Mouse (Mus musculus) lung, embryonic 16.5 days (tissue): Measurements from ENCODE around the gene Camta1. TPM values are rescaled to one million over a fixed set of nuclear protein-coding genes. Genes with fewer than 3 reads are reported as not detected.
A peak's percentile ranks its signal among the peaks of the same experiment; 100 is the strongest.

Experiments used
- ATAC-seq: fragments of 200-750 bp; cut with Nextera tagmentation; 2 replicates; pipeline ENCODE4 v1.8.0; 2017; ENCODE audit warnings: low read depth, mild to moderate bottlenecking, moderate library complexity
- H3K27ac ChIP-seq: fragments of 300-500 bp; sonication (generic); 2 replicates; pipeline ENCODE4 v1.5.1; 2014; ENCODE audit warnings: mild to moderate bottlenecking, control low read depth, low read length
- H3K27me3 ChIP-seq: fragments of 300-500 bp; sonication (generic); 2 replicates; pipeline ENCODE4 v1.6.1; 2014; ENCODE audit warnings: low read depth, low read length, mixed read lengths; ENCODE audit not compliant: control insufficient read depth, insufficient read depth
- H3K36me3 ChIP-seq: fragments of 300-500 bp; sonication (generic); 2 replicates; pipeline ENCODE4 v1.6.1; 2014; ENCODE audit warnings: low read length; ENCODE audit not compliant: control insufficient read depth, insufficient read depth
- H3K4me1 ChIP-seq: fragments of 300-500 bp; sonication (generic); replicated peaks from 2 replicates; pipeline ENCODE4 v1.6.1; 2014; ENCODE audit warnings: low read length, mixed read lengths; ENCODE audit not compliant: control insufficient read depth, insufficient read depth
- H3K4me2 ChIP-seq: fragments of 300-500 bp; sonication (generic); 2 replicates; pipeline ENCODE4 v1.6.1; 2014; ENCODE audit warnings: low read depth, low read length, control low read depth
- H3K4me3 ChIP-seq: fragments of 300-500 bp; sonication (generic); 2 replicates; pipeline ENCODE4 v1.5.1; 2014; ENCODE audit warnings: mild to moderate bottlenecking, low read length, control low read depth
- H3K9ac ChIP-seq: fragments of 300-500 bp; sonication (generic); 2 replicates; pipeline ENCODE4 v1.6.1; 2014; ENCODE audit warnings: low read length, control low read depth
- H3K9me3 ChIP-seq: fragments of 300-500 bp; sonication (generic); 2 replicates; pipeline ENCODE4 v1.6.1; 2016; ENCODE audit warnings: low read length; ENCODE audit not compliant: control insufficient read depth
- WGBS: fragments of 180-500 bp; shearing (Covaris S2); extraction: QIAGEN DNeasy Blood & Tissue Kit; methylation state at CpG from one replicate; pipeline ENCODE4 v1.1.7; 2014; 5-methylcytosine and 5-hydroxymethylcytosine counted together
- polyA plus RNA-seq: library from polyadenylated mRNA; unstranded; fragments of >200 nt; fragmentation: Nextera tagmentation; extraction: Ambion mirVana; gene quantifications from 2 replicates; pipeline ENCODE4 v1.2.1, GENCODE M21; 2015

The Camta1 gene
- polyA plus RNA-seq, 1 experiment from 2014 or later, result 89.4 TPM

- Histone ChIP-seq H3K36me3 (no peaks in the 10 kb centered on the region), H3K4me1 (no peaks in the 10 kb centered on the region), H3K4me2 (no peak overlapping the region), H3K4me3 (no peak overlapping the region), H3K27ac (no peak overlapping the region), H3K9ac (no peak overlapping the region), H3K9me3 (no peaks in the 10 kb centered on the region), H3K27me3 (no peaks in the 10 kb centered on the region)
- 60% methylated on average over 10 of the region's 10 CpGs for WGBS
- ATAC-seq, result no peak
Measured at GRCm38 (mm10) chr4:151539167-151539525, 322.5 kb downstream of the Camta1 start.

GRCm38 (mm10) chr4:151538446-151539166 lies 323.1 kb downstream of the Camta1 start:
- WGBS, result 63% methylated on average over 18 of the region's 18 CpGs
- no peak overlapping the region for H3K4me2 ChIP-seq

GRCm38 (mm10) chr4:151535916-151536450 lies 325.7 kb downstream of the Camta1 start:
- H3K27ac ChIP-seq, result no peak overlapping the region
- no peaks in the 10 kb centered on the region for H3K36me3 ChIP-seq
- no peak overlapping the region for H3K9ac ChIP-seq
- H3K27me3 ChIP-seq, result no peaks in the 10 kb centered on the region
- 30% methylated on average over 9 of the region's 9 CpGs for WGBS
- H3K4me1 ChIP-seq, result no peaks in the 10 kb centered on the region
- ATAC-seq, result no peak
- no peak overlapping the region for H3K4me3 ChIP-seq
- H3K9me3 ChIP-seq, result no peaks in the 10 kb centered on the region
- no peak overlapping the region for H3K4me2 ChIP-seq

More at GRCm38 (mm10) chr4:151538446-151539166, 323.1 kb downstream of the Camta1 start:
- Histone ChIP-seq H3K4me3 (no peak overlapping the region), H3K27ac (no peak overlapping the region), H3K36me3 (no peaks in the 10 kb centered on the region), H3K9ac (no peak overlapping the region), H3K27me3 (no peaks in the 10 kb centered on the region), H3K9me3 (no peaks in the 10 kb centered on the region), H3K4me1 (no peaks in the 10 kb centered on the region)
- ATAC-seq, result no peak

GRCm38 (mm10) chr4:151533451-151533850 lies 328.2 kb downstream of the Camta1 start:
- Histone ChIP-seq H3K27ac (no peak overlapping the region), H3K27me3 (no peaks in the 10 kb centered on the region), H3K9me3 (no peaks in the 10 kb centered on the region), H3K36me3 (no peaks in the 10 kb centered on the region), H3K9ac (no peak overlapping the region), H3K4me3 (no peak overlapping the region), H3K4me2 (no peak overlapping the region), H3K4me1 (no peaks in the 10 kb centered on the region)
- ATAC-seq, result no peak
- 56% methylated on average over 10 of the region's 10 CpGs for WGBS

- no peaks in the 10 kb centered on the region for H3K27me3 ChIP-seq
- no peak overlapping the region for H3K9ac ChIP-seq
- 83% methylated on average over 4 of the region's 4 CpGs for WGBS
- no peak overlapping the region for H3K27ac ChIP-seq
- no peak for ATAC-seq
- H3K36me3 ChIP-seq, result no peaks in the 10 kb centered on the region
- no peak overlapping the region for H3K4me3 ChIP-seq
- no peak overlapping the region for H3K4me2 ChIP-seq
- no peaks in the 10 kb centered on the region for H3K9me3 ChIP-seq
- H3K4me1 ChIP-seq, result no peaks in the 10 kb centered on the region
Measured at GRCm38 (mm10) chr4:151528436-151528835, 333.2 kb downstream of the Camta1 start.

DNA sequence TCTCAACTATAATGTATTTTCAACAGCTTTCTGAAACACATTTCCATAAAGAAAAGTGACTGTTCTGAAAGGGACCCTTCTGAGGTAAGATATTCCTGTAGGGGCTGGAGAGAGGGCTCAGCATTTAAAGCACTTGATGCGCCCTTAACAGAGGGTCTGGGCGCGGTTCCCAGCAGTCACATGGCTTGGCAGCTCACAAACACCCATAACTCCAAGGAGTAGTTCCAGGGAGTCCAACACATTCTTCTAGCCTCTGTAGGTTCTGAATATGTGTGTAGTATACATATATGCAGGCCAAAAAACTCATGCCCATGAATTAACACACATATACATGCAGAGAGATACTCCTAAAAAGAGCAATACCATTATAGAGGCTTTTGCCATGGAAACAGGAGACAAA lies 333.9 kb downstream of the Camta1 start:
- no peak for ATAC-seq
- Histone ChIP-seq H3K27me3 (no peaks in the 10 kb centered on the region), H3K27ac (no peak overlapping the region), H3K4me3 (no peak overlapping the region), H3K4me2 (no peak overlapping the region), H3K36me3 (no peaks in the 10 kb centered on the region), H3K9me3 (no peaks in the 10 kb centered on the region), H3K9ac (no peak overlapping the region), H3K4me1 (no peaks in the 10 kb centered on the region)
- 87% methylated on average over 3 of the region's 3 CpGs for WGBS

- H3K9ac ChIP-seq, result no peak overlapping the region
- no peaks in the 10 kb centered on the region for H3K27me3 ChIP-seq
- peaks cover 5% of the 10 kb centered on the region for H3K4me1 ChIP-seq
- H3K36me3 ChIP-seq, result no peaks in the 10 kb centered on the region
- H3K9me3 ChIP-seq, result no peaks in the 10 kb centered on the region
- no peak overlapping the region for H3K27ac ChIP-seq
- ATAC-seq, result no peak
- WGBS, result 20% methylated on average over 8 of the region's 8 CpGs
- no peak overlapping the region for H3K4me3 ChIP-seq
- H3K4me2 ChIP-seq, result no peak overlapping the region
Measured at GRCm38 (mm10) chr4:151520103-151520502, 341.6 kb downstream of the Camta1 start.

GRCm38 (mm10) chr4:151519011-151519410 lies 342.7 kb downstream of the Camta1 start:
- Histone ChIP-seq H3K36me3 (no peaks in the 10 kb centered on the region), H3K4me1 (peaks cover 5% of the 10 kb centered on the region), H3K27me3 (no peaks in the 10 kb centered on the region), H3K27ac (no peak overlapping the region), H3K9ac (no peak overlapping the region), H3K4me3 (no peak overlapping the region), H3K4me2 (no peak overlapping the region), H3K9me3 (no peaks in the 10 kb centered on the region)
- no peak for ATAC-seq
- WGBS, result 61% methylated on average over 7 of the region's 7 CpGs

DNA sequence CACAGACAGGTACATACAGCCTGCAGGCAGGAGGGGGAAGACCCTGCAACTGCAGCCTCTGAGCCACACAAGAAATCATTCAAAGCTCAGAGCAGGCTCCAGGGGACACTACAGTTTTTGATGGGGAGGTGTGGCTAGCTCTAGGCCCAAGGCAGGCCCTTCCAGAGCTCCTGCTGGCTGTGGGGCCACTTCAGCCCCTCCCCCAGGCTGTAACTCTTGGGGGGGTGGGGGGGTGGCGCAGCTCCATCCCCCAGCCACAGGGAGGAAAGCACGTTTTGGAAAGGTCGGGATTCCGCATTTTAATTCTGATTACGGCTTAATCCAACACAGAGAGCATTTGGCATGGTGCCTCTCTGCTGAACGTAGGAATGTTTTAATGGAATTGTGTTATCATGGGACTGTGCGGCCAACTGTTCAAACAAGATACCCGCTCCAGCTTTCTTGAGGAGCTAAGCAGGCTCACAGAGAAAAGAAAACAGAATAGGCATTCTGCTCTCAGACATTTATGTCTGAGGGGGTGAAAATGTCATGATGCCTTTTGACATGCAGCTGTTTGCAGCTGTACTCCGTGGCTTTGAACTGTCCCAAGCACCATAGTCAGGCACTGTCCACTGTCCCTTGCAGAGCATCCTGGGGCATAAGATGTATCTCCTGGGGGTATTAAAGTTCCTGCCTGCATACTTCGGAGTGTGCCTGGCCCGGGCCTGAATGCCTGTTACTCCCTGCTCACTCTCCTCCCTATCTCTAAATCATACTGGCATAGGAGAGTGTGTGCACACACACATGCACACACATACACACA lies 344.5 kb downstream of the Camta1 start:
- H3K4me3 ChIP-seq, result no peak overlapping the region
- peak overlapping the region; percentile 54 for H3K27ac ChIP-seq
- H3K9me3 ChIP-seq, result no peaks in the 10 kb centered on the region
- peaks cover 5% of the 10 kb centered on the region for H3K4me1 ChIP-seq
- H3K9ac ChIP-seq, result no peak overlapping the region
- H3K4me2 ChIP-seq, result 0 out of 2 replicates have a peak overlapping the region, but pooled peaks have one; percentile 25
- 13% methylated on average over 11 of the region's 11 CpGs for WGBS
- ATAC-seq, result peak; percentile 81
- H3K36me3 ChIP-seq, result no peaks in the 10 kb centered on the region
- H3K27me3 ChIP-seq, result no peaks in the 10 kb centered on the region
